Mouse (Mus musculus) adrenal gland, adult (tissue): ENCODE measurements around the gene Susd1.

Experiments used
- DNase-seq, 2 experiments: peaks; one replicate each; pipeline ENCODE4 v3.0.0; 2022 to 2023; ENCODE audit warnings: low spot score in 1 of 2; ENCODE audit not compliant: inconsistent age in 2 of 2

Gene Susd1

DNA sequence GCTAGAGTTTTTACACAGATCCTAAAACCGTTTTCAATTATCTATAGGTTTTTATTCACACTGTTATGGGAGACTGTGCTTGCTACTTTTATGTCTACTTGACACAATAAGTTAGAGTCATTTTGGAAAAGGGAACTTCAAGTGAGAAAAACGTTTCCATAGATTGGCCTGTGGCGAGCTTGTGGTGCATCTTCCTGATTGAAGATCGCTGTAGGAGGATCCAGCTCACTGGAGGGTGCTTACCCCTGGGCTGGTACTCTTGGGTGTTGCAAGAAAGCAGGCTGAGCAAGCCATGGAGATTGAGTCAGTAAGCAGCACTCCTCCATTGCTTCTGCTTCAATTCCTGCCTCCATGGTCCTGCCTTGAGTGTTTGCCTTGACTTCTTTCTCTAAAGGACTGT, 2.5 kb downstream of the Susd1 start:
- DNase-seq, result no peak

DNA sequence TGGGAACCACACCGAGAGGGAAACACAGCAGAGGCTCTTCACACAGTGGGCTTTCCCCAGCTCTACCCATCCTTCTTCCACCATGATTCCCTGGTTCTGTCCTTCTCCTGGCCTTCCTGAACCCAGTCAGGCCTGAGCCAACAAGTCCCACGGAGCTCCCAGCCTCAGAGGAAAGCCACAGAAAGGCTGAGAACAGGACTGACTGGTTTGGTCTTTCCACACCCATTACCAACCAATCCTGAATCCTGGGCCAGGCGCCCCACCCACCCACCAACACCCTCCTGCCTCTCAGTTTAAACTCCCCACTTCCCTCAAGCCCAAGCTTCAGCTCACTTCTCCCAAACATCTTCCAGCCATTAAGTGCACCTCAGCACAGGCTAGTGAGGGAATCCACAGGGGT, 4.4 kb downstream of the Susd1 start:
- DNase-seq, result no peak

DNA sequence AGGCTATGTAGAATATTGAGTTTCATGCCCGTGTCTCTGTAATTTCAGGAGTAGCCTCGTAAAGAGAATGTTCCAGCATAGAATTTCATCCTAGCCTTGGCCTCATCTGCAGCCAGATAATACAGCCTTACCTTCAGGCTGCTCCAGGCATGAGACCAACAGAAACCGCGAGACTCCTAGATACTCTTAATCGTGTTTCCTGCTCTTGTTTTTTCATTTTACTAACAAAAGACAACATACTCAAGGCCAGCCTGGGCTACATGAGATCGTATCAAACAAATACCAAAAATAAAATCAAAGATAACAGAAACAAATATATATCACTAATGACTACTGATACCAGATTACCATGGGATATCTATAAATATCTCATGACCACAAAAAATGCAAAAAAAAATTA, 9.3 kb downstream of the Susd1 start:
- no peak for DNase-seq

DNA sequence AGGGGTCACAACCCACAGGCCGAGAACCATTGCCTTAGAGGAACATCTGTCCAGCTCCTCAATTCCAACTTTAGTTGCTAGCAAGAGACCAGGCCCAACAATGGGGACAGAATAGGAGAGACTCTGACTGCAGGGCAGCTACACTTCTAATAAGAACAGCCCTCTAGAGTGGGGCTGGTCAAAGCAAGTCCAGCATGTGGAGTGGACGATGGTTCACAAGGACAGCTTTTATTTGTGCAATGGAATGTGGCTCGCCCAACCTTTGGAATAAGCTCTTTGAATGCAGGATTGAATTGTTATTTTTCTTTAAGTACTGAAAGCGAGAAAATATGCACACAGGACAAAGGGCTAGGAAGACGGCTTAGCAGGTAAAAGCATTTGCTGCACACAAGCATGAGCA, 12.0 kb downstream of the Susd1 start:
- DNase-seq, result no peak

DNA sequence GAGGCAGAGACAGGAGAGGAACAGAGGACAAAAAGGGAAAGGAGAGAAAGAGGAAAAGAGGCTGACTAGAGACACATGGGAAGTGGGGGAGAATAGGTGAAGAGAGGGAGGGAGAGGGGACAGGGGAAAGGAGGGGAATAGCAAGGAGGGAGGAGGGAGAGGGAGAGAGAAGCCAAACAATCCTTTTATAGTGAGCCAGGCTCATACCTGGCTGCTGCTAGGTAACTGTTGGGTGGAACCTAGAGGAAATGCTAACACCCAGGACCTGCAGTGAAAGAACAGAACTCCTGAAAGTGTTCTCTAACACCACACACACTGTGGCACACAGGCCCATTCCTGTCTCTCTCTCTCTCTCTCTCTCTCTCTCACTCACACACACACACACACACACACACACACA, 15.6 kb downstream of the Susd1 start:
- DNase-seq, result no peak

DNA sequence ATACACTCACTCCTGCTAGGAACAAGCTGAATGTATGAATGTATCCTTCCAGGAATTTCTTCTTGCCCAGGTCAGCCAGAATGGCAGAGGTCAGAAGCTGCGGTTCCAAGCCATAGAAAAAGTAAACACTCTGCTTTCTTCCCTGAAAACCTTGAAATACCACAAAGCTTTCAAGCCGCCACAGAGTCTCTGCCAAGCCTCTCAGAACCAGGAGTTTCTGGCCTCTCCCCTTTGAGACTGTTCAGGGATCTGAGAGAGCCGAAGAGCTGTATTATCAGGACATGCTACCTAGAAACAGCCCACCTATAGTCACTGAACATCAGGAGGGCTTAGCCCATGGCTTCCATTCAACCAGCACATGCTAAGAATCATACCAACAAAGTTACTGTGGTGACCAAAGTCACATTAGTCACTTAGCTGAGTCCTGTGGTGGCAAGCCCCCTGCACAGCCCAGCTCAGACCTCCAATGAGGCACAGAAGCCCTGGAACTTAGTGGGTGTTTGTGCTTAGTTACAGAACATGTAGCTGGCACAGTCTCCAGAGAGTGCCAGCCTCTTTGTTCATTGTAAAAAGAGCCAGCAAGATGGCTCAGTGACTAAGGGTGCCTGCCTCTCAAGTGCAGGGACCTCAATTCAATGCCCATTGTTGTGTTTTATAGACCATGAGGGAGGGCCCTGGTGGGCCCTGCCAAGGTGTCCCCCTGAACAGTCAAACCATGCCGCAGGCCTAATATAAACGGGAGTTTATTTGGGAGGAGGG, 16.2 kb downstream of the Susd1 start:
- DNase-seq, result peak; percentile 45 to 74

DNA sequence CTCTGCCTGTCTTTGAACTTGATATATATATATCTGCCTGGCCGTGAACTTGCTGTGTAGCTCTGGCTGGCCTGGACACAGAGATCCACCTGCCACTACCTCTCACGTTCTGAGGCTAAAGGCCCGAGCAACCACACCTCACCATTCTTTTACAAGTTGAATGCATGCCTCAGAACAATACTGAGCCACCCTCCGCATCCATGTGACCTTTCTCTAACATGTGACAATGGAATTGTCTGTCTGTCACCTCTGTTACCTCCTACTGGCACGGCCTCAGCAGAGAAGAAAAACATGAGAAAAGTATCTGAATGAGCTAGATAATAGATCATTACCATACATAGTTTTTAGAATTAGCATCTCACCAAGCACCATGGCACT, 17.1 kb downstream of the Susd1 start:
- DNase-seq, result no peak

DNA sequence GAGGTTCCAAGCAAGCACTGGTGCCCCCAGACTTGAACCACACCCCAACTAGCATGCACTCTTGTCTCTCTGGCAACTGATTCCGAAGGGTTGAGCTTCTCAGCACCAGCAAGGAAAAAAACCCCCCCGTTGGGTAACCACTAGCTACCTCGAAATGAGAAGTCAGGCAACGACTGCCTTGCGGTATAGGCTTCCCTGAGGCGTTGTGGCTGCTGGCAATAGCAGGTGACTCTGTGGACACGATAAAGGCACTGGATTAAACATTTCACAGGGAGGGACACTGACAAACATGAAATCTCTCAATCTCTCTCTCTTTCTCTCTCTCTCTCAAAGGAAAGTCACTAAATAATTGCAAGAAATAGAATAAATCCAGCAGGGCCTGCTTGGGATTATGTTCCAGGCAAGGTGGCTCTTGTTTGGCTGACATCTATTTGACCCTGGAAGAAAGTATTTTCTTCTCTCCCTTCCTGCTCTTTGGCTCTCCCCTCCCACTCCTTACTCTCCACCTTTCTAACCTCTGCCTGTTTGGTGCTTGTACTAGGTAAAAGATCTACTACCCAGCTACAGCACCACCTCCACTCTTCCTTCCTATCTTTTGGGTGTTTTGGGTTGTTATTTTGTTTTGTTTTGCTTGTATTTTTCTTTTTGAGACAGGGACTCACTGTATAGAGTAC, 17.6 kb downstream of the Susd1 start:
- DNase-seq, result no peak

DNA sequence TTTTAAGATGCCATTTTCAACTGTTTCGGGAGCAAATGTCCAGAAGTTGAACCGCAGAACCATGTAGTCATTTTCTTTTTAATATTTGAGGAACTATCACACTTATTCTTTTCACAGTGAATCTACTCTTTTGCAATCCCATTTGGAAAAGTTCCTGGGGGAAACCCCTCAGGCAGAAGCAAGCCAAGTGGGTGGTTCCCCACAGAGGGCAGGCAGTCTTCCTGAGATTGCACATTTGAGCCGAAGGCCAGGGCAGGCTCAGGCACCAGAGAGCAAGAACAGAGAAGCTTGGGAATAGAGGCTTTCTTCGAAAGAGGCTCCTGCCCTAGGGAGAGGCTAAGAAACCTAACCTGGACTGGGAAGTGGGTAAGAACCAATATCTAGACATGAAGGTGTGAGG, 19.2 kb downstream of the Susd1 start:
- peak in 1 of 2 experiments; percentile 42 for DNase-seq

DNA sequence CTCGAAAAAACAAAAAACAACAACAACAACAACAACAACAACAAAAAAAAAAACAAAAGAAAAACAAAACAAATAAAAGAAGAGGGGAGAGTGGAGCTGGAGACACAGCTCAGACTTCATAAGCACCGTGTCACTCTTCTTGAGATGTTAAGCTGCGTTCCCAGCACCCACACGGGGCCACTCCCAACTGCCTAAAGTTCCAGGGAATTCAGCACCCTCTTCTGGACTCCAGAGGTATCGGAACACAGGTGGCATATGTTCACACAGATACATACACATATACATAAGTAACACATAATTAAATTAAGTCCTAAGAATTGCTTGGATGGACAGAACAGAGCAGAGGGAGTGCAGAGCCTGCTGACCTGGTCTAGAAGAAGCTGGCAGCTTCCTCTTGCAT, 25.0 kb downstream of the Susd1 start:
- DNase-seq, result no peak

DNA sequence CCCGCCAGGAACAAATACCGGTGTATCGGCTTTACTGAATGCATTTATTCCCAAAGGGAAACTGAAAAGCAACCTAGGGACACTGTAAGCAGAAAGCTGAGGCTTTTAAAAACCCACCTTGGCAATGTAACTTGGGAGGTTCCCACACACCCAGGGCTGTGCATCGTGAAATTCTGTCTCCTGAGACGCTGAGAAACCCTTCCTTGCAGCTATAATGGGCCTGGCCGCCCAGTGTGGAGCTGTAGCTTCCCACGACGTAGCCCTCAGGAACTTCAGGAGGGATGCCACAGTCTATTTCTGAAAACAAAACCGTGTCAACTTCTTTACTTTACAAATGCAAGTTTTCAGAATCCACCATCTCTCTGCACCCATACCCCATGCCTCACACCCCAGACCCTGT, 27.3 kb downstream of the Susd1 start:
- no peak for DNase-seq

DNA sequence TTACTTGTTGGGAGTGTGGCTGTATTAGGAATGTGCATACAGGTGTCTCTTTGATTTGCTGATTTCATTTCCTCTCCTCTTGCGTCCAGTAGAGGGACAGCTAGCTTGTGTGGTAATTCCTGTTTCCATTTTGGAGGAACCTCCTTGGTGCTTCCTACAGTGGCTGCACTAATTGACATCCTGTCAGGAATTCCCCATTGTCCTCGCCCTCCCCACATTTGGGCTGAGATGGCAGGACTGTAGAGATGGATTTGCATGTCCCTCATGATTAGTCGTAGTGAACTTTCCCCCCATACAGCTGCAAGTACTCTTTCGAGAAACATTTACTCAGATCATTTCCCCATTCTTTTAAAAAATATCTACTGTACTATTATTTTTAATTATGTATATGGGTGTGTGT, 30.7 kb downstream of the Susd1 start:
- no peak for DNase-seq

DNA sequence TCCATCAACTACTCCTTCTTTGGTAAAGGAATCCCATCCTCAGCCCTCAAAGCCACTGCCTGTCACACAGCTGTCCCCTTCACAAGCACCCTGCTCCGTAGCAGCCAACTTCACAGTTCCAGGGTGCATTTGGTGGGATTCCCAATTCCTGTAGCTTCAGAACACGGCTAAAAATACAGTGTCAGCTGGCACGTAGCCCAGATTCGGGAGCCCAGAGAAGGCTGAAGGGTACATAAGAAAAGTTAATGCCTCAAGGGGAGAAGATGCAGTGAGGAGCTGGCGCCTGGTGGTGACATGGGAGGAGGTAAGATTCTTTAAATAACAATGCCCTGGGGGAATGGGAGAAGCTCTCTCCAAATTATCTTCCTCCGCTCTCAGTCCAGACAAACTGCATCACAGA, 34.1 kb downstream of the Susd1 start:
- no peak for DNase-seq

DNA sequence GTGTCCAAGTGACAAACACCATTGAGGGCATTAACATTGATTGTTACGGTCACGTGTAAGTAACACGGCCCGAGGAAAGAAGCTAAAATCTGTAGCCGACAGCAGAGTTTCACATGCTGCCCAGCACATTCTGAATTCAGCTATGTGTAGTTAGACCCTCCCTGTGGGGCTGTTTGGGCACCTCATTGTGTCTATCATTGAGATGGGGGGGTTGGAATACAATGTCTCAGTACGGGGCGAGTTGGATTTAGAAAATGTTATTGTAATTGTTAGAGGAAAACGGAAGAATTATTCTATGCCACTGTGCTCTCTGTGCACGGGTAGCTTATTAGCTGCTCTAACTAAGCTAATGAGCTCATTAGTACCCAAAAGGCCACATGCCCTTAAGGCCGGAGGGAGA, 37.5 kb downstream of the Susd1 start:
- no peak for DNase-seq

DNA sequence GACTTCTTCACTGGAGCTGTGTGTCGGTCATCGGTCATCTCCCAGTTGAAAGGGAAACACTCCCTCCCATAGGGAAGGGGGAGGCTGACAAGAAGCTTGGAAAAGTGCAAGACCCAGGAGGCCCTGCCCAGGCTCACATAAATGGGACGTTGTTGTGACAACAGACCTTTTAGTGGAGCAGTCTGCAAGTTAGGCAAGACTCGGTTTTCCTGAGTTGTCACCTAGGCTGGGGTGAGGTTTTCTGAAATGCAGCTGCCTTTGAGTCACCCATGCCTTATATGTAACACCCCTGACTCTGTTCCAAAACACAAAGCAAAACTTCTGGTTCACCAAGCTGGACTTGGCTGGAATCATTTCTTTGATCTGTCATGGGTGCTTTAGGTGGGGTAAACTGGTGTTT, 39.1 kb downstream of the Susd1 start:
- peak in 1 of 2 experiments; percentile 54 for DNase-seq

DNA sequence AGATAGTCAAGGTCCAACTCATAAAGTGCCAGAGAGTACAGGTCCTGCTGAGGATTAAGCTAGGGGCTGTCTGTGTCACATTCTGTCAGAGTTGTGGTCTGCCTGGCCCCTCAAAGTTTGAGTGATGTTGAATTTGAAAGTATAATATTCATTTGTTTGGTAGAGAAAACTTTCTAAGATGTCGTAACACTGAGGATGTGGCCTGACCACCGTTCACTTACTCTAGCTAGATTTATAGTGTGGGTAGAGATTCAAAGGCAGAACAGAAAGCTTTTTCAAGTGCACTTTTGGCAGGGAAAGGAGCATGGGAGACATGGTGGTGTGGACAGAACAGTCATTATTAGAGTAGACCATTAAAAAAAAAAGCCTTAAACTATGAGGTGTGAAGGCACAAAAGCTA, 42.9 kb downstream of the Susd1 start:
- DNase-seq, result no peak

DNA sequence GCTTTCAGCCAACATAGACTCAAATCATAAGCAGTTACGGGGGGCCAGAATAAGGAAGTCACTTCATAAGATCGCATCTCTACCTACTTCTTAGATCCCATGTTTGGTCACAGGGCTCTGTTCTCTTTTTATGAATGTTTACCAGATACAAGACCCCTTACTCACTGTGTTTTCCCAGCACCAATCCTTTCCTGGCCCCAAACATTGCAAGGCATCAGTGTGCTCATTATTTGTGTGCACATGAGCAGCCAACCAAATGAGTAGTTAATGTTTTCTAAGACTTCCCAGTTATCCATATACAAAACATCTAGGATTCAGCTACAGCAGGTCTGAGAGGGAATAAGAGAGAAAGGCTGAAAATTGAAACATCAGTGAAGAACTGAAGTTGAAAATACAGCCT, 44.3 kb downstream of the Susd1 start:
- DNase-seq, result no peak

DNA sequence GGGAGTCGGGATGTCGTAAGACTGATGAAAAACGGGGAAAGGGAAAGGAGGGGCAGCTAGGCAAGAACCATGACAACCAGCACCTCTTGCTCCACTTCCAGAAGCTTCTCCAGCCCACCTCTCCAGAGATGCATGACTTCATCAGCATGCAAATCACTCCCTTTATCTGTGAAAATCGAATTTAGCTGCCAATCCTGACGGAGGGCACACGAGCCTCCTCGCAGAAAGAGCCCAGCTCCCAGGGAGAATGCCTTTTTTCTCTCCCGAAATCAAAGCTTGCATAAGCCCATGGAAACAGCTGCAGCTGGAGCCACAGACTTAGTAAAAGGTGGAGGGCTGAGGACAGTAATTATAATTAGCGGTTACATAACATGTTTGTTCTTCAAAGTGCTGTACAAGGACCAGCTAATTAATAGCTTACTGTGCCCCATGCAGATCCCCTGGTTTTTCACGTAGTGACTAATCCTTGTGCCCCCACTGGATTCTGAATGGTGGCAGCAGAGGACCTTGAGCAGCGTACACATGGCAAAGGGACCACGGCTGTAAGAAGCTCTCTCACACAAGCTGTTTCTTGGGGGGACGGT, 49.9 kb downstream of the Susd1 start:
- DNase-seq, result peak; percentile 59 to 77

DNA sequence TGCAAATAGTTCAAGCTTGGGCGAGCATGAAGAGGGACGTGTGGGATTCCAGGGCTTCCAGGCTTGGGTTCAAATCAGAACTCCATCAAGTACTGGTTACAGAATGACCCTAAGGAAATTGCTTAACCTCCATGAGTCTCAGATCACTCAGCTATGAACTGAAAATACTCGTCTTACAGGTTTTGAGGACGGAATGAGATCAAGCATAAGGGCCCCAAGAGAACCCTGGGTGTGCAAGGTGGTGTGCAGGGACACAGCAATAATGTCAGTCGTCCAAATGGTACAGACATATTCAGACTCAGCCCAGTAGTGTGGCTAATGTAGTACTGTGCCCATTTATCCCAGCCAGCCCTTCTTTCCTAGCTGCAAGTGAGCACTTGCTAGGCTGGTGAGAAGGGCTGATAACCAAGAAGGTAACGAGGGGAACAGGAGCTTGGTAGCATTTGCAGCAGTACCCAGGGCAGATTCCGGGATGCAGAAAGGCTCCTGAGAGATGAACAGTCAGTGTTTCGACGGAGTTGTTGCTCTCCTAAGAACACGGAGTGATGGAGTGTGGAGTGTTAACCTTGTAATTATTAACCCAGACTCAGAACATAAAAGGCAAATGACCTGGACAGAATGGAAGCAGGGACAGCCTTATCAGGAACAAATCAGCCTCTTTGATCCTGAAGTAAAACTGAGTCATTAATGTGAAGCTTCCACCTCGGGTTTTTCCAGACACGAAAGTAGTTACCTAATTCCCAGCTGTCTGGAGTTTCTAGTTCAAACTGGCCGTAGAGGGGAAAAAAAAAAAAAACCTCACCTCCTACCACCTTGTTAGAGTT, 50.8 kb downstream of the Susd1 start:
- peak in 1 of 2 experiments; percentile 59 for DNase-seq

DNA sequence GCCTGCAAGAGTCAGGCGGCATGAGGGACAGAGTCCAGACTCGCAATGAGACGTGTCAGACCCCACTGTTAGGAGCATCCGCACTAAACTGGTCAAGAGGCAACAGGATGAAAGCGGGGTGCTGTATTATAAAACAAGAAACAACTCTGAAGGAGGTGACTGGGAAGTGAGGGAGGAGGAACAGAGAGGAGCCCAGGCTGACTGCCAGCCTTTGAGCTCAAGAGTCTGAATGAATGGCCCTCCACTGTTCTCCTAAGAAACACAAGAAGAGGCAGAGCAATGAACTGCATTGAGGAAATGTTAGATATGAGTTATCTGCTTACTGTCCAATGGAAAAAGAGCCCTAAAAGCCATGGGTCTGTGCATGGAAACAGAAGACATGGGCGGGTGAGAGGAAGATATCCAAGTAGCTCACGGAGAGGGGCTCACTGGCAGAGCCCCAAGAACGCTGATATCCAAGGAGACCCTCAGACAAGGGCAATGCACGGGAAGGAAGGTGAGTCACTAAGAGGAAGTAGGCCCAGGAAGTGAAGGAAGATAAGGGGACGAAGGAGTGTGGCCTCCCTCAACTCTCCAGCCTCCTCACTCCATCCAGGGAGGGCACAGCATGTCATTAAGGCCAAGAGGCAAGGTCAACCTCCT, 53.1 kb downstream of the Susd1 start:
- DNase-seq, result no peak

DNA sequence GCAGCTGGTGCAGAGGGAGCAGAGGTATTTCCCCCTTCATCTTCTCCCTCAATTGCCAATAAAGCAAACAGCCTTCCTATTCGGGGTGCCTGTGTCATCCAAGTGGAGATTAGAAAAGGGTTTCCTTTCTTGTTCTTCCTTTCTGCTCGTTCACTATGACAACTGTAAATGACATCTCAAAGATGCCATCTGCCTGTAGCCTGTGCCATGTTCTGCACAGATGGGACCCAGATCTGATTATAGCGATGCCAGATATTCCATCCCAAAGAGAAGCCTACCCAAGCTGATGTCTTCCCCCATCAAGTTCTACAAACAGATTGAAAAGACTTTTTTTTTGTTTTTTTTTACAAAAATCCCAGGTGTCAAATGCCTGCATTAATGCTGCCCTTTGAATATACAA, 54.6 kb downstream of the Susd1 start:
- no peak for DNase-seq
